Mouse (Mus musculus) activated CD4-positive, CD25-positive, alpha-beta regulatory T cell, adult 4 months (primary cell): Measurements from ENCODE around the gene Dglucy. TPM values are rescaled to one million over a fixed set of nuclear protein-coding genes. Genes with fewer than 3 reads are reported as not detected.

ENCODE experiments used
- ATAC-seq: one replicate; pipeline ENCODE4 v1.8.0; 2017
- polyA plus RNA-seq, 2 experiments: library from polyadenylated mRNA; unstranded; fragments of 100-300 nt; shearing (Covaris generic); gene quantifications; one replicate each; pipeline ENCODE4 v1.2.1; 2017

Gene Dglucy
- 10 to 100 TPM; 15.6 to 18.1 TPM for polyA plus RNA-seq

DNA sequence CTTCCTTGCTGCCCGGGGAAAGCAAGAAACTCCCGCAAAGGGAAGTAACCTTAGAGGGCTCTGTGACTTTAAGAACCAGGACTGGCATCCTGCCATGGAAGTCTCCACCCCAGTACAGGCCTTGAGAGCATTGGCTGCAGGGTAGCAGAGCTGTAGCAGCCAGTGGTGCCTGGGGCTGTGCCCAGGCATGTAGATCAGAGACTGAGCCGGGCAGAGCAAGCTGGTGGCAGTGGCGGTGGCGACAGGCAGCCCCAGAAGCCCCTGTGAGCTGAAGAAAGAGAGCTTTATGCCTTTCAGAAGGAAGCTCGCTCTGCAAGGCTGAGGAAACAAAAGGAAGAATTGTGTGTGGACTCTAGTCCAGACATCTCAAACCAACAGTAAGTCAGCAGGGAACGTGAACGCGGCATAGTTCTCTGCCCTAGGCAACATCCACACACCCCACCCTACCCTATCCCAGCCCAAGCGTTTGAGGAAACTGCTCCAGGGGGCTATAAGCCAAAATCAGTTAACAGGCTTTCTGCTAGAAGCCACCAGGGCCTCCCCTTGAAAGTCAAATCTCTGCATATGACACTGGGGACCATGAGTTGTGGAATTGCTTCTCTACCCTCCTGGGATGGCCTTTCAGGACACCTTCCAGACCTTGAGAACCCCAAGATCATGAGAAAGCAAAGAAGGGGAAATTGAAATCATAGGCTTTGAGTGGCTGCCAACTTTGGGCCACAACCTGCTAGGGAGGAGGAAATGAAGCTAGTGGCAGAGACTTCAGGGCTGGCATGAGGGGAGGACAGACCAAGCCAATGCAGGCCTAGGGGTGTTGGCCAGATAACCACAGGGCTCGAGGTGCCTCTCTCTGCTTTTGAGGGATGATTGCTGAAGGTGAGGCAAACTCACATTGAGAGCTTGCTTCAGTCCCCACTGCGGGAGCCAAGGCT is at the start of gene Dglucy:
Gene Dglucy (plus strand): TSS at position 124 of the 932 bp plus-strand sequence.
- peak; percentile 91 for ATAC-seq

DNA sequence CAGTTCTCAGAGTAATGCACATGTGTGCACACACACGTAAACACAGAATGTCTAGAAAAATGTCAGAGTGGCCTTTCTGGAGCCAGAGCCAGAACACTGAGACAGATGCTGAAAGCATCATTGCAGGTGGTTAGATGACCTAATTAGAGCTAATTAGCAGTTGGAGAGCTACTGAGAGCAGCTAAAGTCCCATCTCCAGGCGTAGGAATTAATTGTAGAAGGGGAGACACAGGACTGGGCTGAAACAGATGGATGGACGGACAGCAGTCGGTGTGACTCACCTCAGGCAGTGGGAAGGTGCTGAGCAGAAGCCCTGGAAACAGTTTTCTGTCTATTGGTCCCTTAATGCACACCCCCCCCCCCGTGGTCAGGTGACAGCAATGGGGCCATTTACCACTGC is 43.7 kb upstream of the Dglucy start:
- no peak for ATAC-seq

DNA sequence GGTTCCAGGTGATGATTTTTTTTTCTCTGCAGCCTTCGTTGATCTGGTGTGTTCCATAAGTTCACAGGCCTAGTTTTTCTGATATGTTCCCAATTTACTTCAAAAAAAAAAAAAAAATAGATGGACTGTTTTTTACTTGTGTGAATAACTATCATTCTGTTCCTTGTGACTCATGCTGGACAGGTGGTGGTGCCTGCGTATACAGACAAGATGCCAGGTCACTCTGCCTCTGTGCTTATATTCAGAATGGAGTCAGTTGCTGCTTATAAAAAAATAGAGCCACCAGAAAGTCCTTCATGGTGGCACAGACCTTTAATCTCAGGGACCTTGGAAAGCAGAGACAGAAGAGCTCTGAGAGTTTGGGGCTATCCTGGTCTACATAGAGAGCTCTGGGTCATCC is 43.3 kb upstream of the Dglucy start:
- ATAC-seq: no peak

DNA sequence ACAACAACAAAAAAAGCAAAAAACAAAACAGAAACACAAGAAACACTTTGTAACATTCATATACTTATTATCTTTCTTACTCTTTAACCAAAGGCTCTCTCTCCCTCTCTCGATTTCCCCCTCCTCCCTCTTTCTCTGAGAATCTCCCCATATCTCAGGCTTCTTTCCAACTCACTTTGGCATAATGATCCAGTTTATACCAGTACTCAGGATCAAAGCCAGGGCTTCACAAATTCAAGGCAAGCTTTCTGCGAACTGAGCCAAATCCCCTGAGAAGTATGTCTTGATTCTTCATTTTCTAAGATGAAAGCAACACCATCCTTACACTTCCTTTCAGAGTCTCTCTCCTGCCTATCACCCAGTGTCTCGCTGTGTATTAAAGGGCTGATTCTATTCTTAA is 40.4 kb upstream of the Dglucy start:
- ATAC-seq: no peak

DNA sequence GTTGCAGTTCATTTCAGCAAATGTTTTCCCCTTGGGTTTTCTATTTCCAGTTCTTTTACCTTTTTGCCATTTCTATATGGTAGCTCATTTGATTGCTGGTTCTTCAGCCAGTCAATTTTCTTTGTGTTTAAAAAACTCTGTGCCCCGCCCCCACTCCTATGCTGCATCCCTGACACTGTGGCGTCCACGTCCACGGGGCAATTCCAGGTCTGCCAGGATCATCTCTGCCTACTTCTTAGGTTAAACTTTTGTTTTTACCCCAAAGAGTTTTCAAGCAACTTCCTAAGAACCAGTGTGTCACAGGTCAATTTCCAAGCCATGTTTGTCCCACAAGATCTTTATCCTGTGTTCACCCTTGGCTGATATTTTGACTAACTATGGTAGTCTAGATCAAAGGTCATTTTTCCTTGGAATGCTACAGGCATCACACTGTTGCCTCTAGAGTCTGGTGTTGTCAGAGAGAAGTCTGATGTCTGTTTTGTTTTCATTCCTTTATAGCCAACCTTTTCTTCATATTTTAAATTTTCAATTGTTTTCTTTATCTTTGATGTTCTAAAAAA is 39.8 kb upstream of the Dglucy start:
- no peak for ATAC-seq

DNA sequence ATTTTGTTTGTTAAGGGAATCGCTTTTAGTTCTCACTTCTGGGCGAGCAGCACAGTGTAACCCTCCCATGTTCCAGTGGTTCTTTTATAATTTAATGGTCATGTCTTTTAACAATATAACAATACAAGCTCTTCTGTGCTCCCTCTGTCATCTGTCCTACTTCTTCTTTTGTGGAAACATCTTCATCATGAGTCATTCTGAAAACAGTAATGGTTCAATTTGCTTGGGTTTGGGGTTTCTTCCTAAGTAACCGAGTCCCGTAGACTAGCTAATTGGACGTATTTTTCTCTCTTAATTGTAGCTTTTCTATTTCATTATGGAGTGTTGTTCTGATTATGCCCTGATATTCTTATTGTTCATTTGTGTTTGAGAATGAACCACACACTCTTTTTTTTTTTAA is 38.5 kb upstream of the Dglucy start:
- ATAC-seq: no peak

DNA sequence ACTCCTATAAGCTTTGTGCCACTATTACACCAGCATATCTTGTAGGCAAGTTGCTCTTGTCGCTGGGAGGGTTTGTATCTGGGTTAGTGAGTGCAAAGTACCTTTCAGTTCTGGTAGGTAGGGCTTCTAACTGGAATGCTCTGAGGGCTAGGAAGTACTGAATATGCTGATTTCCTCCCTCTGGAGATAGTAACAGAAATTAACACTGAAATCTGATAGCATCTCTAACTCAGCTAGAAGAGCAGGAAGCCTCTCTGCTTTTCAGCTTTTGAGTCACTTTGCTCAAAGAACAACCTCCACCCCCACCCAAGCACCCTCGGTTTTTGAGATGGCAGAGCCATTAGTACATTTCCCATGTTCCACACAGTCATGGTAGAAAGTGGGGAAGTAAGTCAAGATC is 36.4 kb upstream of the Dglucy start:
- no peak for ATAC-seq

DNA sequence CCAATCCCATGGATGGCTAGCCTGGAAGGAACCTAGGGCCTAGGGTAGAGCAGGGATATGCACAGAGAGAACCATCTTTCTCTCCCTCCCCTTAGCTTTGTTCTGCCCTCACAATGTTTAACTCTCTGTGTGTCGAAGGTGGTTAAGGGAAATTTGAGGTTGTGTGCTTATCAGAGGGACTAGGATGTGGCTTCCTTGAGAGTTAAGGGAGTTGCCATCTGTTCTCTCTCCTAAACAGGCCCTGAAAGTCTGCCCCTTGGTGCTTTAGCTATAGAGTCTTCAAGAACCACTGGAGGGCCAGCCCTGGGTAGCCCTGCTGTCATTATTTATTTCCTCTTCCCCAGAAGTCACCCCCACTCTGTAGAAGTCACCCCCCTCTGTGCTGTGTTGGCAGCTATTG is 25.9 kb upstream of the Dglucy start:
- no peak for ATAC-seq

DNA sequence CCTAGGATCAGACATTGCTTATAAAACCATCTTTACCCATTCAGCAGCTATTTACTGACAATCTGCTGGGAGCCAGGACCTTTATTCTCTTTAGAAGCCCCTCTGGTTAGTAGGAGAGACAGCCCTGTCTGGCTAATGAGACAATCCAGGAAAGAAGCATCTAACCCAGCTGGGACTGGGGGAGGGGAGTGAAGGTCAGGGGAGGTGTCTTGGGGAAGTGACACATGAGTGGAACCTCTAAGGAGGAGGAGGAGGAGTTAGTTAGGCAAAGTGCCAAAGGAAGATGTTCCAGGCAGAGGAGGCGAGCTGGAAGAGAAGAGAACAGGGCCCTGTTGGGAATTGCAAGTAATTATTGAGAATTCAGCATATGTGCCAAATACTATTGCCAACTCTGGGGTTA is 25.1 kb upstream of the Dglucy start:
- ATAC-seq: no peak

DNA sequence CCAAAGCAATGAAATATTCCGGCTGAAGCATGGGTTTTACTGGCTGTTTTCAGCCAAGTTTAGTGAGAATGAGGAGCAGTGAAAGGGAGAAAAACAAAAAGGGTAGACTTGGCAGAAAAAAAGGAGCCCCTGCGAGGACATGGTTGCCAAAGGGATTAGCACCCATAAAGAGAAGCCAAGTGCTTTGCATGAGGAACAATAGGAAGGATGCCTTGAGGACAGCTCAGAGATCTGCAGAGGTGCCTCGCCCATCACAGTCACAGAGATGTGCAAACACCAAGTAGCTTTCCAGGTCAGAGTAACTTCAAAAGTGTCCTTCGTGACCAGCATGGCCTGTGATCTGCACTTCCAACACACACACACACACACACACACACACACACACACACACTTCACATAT is 21.4 kb upstream of the Dglucy start:
- ATAC-seq: no peak

DNA sequence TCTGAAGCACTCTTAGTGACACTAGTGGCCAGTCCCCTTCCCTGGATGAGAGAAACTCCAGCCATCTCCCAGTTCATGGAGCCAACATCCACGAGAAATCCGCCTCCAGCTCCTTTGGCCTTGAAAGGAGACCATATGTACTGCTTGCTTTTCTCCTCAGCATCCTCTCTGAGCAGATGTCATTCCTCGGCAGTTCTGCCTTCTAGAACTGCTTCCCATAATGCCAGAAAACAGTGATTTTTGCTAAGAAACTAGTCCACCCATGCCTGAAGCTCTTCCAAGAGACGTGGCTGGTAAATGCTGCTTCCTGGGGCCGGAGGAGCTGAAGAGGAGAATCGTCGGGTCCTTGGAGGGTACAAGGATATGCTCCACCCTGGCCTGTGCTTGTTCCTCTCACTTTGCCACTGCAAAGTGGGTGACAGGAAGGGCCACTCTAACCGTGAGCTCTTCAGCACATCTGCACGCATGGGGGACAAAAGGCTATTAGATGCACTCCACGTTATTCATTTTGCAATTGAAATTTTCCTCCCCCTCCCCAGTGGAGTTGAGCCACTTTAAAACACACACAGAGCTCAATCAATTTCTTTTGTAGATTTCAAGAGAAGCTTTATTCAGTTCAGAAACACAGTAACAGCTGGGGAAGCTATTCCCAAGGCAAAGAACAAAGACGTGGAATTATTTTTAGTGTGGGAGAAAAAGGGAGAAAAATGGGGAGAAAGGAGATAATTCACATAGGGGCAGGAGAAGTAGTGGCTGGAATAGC is 16.0 kb upstream of the Dglucy start:
- ATAC-seq: no peak

DNA sequence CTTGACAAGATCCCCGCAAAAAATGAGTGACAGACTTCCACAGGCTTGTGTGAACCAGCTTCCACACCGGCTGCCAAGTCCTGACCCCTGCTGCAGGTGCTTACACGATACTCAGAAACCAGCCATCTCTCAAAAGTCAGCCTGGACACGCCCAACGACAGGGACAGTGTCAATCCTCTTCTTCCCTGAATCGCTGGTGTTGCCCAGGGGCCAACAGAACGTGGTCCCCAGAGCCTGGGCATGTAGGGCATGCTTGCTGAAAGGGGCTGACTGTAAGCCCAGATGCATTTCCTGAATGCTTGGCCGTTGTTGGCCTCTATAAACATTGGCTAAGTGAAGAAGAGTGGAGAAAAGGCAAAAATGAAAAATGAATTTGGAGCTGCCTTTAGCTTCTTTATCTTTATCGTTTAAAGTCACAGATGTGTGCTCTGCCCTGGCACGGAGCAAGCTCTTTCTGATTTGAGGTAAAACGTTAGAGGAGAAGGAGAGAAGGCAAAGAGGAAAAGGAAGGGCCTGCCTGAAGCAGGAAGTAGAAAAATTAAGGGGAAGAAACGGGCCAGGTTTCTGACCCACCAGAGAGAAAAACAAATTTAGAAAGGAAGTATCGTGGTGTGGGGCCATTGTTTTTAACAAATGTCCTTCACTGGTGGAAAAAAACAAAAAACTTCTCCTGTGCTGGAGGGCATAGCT is 14.4 kb upstream of the Dglucy start:
- ATAC-seq: no peak

DNA sequence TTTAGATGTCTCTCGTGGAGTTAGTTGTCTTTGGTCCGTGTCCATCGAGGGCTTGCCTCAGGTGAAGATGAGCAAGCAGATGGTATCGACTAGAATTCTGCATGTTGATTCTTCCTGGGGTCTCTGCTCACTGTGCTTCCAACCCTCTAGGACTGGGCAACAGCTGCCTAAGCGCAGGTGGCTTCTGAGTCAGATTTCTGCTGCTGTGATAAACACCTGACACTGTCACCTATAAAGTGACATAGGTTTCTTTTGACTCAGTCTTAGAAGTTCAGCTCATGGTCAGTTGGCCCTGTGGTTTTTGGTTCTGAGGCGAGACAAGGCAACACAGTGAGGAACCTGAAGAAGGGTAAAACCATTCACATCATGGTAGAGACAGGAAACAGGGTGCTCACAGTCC is 9.0 kb upstream of the Dglucy start:
- ATAC-seq: no peak

DNA sequence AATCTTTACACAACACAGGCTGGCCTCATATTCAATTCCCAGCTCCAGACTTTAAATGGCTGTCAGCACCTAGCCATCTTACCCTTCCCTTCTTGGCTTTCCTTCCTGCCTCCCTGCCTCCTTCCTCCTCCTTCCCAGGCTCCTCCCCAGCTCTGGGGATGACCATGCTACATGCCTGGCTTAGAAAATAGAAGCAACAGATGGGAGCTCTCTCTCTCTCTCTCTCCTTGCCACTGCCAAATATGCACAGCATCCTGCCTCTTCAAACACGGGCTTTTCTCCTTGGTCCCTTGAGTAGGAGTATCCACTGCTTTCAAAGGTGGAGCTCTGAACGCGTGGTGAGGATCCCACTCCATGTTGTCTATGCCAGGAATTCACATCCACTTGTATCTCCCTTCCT is 8.1 kb upstream of the Dglucy start:
- no peak for ATAC-seq

DNA sequence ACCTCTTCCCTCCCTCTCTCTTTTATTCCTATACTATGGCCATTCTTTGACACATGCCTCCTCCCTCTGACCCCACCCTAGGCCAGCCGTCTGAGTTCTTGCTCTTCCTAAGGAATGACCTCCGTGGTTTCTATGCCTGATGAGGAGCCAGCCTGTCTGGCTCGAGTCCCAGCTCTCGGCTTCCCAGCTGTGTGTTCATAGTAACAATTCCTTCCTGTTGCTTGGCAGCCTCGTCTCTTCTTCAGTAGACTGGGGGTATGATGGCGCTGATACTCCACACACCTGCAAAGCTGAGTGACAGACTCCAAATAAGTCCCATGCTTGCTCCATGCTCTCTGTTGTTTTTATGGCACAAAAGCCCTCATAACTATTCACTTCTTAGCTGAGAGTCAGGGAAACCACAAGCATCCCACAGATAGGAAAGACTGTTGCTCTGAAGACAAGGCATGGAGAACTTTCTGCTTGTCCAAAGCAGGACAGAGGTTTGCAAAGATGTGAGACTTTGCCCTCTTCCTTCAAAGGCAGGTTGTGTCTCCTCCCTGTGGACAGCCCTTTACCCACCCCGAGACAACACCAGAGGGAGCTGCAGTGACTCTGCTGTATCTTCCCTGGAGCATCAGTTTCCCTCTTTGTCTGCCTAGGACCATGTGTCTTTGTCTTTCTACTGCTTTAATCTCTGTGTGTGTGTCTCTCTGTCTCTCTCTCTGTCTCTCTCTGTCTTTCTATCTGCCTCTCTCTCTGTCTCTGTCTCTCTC is 6.5 kb upstream of the Dglucy start:
- ATAC-seq: peak; percentile 52

DNA sequence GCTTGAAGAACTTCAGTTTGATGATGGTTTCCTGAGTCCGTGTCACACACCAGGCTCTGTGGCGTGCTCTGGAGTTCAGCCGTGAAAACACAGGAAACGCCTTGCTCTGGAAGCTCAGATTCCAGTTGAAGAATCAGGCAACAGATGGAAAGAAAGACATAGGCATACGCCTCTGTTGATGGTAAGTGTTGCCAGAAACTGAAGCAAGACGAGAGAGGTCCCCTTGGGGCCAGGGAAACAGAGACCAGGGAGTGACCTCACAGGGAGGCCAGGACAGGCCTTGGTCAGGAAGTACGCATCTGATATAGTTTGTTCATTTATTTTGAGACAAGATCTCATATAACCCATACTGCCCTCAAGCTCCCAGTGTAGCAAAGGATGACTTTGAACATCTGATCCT is 4.1 kb upstream of the Dglucy start:
- no peak for ATAC-seq

DNA sequence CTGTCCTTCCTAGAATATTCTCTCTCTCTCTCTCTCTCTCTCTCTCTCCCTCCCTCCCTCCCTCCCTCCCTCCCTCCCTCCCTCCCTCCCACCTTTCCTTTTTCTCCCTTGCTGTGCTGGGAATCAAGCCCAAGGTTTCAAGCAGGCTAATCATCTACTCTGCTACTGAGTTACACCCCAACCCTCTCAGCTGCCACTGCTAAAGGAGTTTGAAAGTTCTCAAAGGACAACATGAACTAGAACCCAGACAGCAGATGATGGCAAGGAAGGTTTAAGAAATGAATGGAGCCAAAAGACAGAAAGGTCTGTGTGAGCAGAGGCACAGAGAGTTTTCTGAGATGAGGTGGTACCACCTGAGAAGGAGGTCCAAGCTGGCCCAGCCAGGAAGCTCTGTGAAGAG is 3.6 kb upstream of the Dglucy start:
- no peak for ATAC-seq

DNA sequence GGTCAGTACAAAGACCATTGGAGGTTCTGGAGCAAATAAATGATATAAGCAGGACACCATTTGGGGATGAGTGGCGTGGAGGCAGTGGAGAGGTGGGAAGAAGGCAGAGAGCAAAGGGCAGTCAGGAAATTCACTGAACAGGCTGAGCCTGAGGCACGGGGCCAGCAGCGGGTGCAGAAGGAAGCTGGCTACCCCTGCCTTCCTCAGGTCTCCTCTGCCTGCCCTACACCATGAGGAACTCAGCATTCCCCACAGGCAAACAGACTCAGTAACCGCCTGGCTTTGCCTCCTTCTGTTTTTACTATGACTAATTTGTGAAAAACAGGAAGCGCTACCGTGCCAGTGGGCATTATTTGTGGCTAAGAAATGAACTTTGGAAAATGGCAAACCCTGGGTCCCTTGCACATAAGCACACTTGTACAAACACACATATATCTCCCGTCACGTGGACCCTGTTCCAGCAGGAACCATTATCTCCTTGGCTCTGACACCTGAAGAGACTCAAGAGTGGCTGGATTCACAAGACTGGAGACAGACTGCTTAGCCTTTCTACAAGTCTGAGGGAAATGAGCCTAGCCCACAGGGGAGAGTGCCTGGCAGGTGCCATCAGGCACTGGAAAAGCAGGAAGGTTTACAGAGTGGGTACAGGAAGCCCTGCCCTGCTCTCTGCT is 2.8 kb upstream of the Dglucy start:
- ATAC-seq: no peak

DNA sequence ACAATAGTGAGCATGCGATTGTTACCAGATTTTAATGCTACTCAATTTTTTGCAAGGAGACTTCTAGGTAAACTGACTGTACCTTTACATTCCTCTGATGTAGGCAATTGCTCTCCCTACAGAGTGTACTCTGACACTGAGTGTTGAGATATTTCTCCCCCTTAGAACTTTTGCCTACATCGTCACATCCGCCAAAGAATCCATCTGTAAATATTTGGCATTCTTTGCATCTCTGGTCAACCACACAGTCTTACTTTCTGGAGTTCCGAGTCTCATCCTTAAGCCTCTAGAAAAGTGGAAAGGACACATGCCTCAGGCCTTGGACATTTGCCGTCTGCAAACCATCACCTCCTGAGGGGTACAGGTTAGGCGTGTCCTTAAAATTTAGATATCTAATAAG is 1.9 kb upstream of the Dglucy start:
- no peak for ATAC-seq

DNA sequence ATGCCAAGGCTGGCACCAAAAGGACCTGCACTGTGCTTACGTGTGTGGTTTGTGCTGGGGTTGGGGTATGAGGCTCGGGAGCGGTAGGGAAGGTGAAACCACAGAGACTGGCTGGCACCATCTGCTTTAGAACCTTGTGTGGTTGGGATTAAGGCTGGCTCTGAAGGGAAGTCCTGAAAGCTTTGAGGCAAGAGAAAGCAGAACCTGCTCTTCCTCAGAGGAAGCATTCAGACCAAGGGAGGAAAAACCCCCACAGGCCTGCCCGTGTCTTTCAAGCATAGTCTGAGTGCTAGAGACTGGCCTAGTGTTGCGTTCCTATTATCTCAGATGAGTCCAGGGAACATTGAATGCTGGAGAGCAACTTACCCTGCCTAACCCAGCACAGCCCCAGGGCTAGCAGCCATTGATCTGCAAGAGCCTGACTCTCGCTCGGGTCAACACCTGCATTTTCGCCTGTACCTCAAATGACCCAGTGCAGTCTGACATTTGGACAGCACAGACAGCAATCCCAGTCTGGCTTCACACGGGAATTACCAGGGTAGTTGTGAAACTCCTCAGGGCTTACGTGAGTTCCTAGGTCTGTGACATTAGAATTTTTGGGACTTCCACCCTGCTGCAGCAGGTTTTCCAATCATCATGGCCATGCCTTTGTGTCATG is 452 bp upstream of the Dglucy start:
- no peak for ATAC-seq

DNA sequence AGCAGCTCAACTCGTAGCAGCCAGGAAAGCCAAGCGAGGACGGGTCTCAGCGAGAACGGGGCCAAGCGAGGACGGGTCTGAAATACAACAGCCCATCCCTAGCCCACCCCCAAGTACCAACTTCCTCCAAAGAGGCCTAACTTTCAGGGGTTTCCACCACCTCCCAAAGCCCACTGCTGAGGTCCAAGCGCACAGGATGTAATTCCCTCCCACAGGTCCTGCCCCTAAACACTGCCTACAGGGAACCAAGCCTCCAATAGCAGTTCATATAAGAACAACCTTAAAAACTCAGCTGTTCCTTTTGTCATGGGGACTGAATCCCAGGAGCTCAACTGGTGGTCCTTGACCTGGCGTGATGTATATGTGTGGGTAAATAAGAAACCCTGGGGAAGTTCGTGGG is 1.6 kb downstream of the Dglucy start:
- ATAC-seq: no peak
